ENCODE assay signal across 9 mouse cellular contexts in the genomic region with DNA sequence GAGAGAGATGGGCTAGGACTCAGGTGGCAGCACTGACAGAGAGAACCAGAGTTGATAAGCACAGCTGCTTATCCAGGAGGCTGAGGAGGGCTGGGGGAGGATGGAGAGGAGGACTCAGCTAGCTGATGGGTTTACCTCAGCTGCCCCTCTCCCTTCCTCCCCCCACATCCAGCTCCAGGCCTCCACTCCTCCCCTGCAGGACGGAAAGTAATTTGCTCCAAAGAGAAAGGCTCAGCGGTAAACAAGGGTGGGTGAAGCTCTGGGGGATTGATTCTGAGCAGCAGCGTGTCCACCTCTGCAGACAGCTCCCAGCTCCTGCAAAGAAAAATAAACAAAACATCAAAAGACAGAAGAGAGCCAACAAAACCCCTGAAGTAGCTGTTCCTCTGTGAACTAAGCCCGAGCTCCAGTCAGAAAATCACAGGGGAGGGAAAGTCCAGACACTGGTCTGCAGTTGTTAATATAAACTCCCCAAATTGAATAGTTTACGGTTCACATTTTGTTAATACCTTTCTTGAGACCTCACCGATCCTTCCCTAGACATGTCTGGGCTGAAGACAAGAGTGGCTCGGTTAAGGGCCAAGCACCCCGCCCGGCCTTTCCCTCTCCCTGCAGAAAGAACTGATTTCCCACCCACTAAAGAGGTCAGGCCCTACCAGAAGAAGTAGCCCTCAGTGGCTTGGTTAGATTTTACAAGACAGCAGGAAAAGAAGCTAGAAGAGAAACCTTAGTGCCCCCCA. TPM values are rescaled to one million over a fixed set of nuclear protein-coding genes. Genes with fewer than 3 reads are reported as not detected.
DNase-seq lines count a peak whose midpoint lies in the region; ATAC-seq lines count a peak whose summit lies in the region.
"Had no signal": no experiment of that assay in that cellular context is flagged by ENCODE, and none has a peak within 500 bp of the region (broad histone marks: within the 10 kb centered on the region; RNA-seq: fewer than 3 reads in every experiment).

No protein-coding gene starts in this region.

- H3K27ac ChIP-seq in heart, embryonic 13.5 days (replicated peaks) = 0 out of 2 replicates have a peak overlapping the region, but pooled peaks have one; percentile 3
- H3K27ac ChIP-seq in limb, embryonic 11.5 days (replicated peaks; ENCODE audit: low read depth, low read length) = no peak overlapping the region; the same call in 1 of the 2 replicates
- peak overlapping the region; percentile 67 for H3K27ac ChIP-seq in neural tube, embryonic 11.5 days (ENCODE audit: low read depth, low read length)
- H3K27ac ChIP-seq: macrophage had no signal

- ATAC-seq in frontal cortex, adult (ENCODE audit: low TSS enrichment) = peak; percentile 62; the same call in 1 of the 2 replicates
- ATAC-seq in common myeloid progenitor, adult 5-6 weeks (replicated peaks; ENCODE audit: low read depth, poor library complexity, severe bottlenecking) = 0 out of 2 replicates have a peak, but pooled peaks have one; percentile 22
- no peak for ATAC-seq in heart, embryonic 13.5 days (ENCODE audit: extremely low read depth, insufficient number of reproducible peaks, low FRiP score, low TSS enrichment)
- no peak for ATAC-seq in limb, embryonic 11.5 days (ENCODE audit: insufficient number of reproducible peaks, low FRiP score, low TSS enrichment, low read depth)
- 0 out of 2 replicates have a peak, but pooled peaks have one; percentile 38 for ATAC-seq in neural tube, embryonic 11.5 days (ENCODE audit: insufficient read depth, low FRiP score, low TSS enrichment)

- H3K36me3 ChIP-seq in heart, embryonic 13.5 days = no peaks in the 10 kb centered on the region
- H3K36me3 ChIP-seq in limb, embryonic 11.5 days (ENCODE audit: control insufficient read depth, insufficient read depth, low read length) = no peaks in the 10 kb centered on the region
- no peaks in the 10 kb centered on the region for H3K36me3 ChIP-seq in neural tube, embryonic 11.5 days (ENCODE audit: control insufficient read depth, insufficient read depth, low read length)

- WGBS in heart, embryonic 13.5 days = 29% methylated on average over 9 of the region's 9 CpGs
- WGBS in limb, embryonic 11.5 days = 13% methylated on average over 9 of the region's 9 CpGs
- WGBS in neural tube, embryonic 11.5 days = 7% methylated on average over 9 of the region's 9 CpGs

- H3K9ac ChIP-seq in heart, embryonic 13.5 days = peak overlapping the region; percentile 39
- H3K9ac ChIP-seq in limb, embryonic 11.5 days (ENCODE audit: low read length) = 0 out of 2 replicates have a peak overlapping the region, but pooled peaks have one; percentile 22
- H3K9ac ChIP-seq in neural tube, embryonic 11.5 days (ENCODE audit: low read length) = 0 out of 2 replicates have a peak overlapping the region, but pooled peaks have one; percentile 23

- 0 out of 2 replicates have a peak, but pooled peaks cover under 1% of the 10 kb centered on the region for H3K9me3 ChIP-seq in heart, embryonic 13.5 days
- no peaks in the 10 kb centered on the region for H3K9me3 ChIP-seq in limb, embryonic 11.5 days (ENCODE audit: control insufficient read depth, low read length)
- H3K9me3 ChIP-seq in neural tube, embryonic 11.5 days (ENCODE audit: control insufficient read depth, low read length) = no peaks in the 10 kb centered on the region

- peaks cover 22% of the 10 kb centered on the region for H3K4me1 ChIP-seq in heart, embryonic 13.5 days
- peaks cover 11% of the 10 kb centered on the region; the same call in 1 of the 2 replicates for H3K4me1 ChIP-seq in limb, embryonic 11.5 days (ENCODE audit: control insufficient read depth, insufficient read depth, low read length)
- H3K4me1 ChIP-seq in neural tube, embryonic 11.5 days (ENCODE audit: control insufficient read depth, insufficient read depth, low read length) = peaks cover 9% of the 10 kb centered on the region; the same call in 1 of the 2 replicates

- no peak overlapping the region for H3K4me3 ChIP-seq in heart, embryonic 13.5 days
- H3K4me3 ChIP-seq in limb, embryonic 11.5 days (ENCODE audit: low read depth, low read length) = no peak overlapping the region
- H3K4me3 ChIP-seq in neural tube, embryonic 11.5 days (ENCODE audit: low read depth, low read length) = no peak overlapping the region

- no peak for DNase-seq in frontal cortex, postnatal 25 days (ENCODE audit: low spot score in 2 of 2)
- DNase-seq in limb, embryonic 11.5 days (ENCODE audit: low spot score) = peak; percentile 34
- DNase-seq in neural tube, embryonic 11.5 days (ENCODE audit: low spot score) = peak; percentile 59
- DNase-seq in cerebellum, postnatal 4 days (ENCODE audit: low spot score in 2 of 2) = no peak
- DNase-seq in adrenal gland, adult 18-20 months (ENCODE audit: low spot score in 2 of 2) = no peak

- no peaks in the 10 kb centered on the region for H3K27me3 ChIP-seq in heart, embryonic 13.5 days (replicated peaks)
- H3K27me3 ChIP-seq in limb, embryonic 11.5 days (ENCODE audit: control insufficient read depth, insufficient read depth, low read length) = no peaks in the 10 kb centered on the region
- H3K27me3 ChIP-seq in neural tube, embryonic 11.5 days (ENCODE audit: control insufficient read depth, insufficient read depth, low read length) = no peaks in the 10 kb centered on the region

- H3K4me2 ChIP-seq in heart, embryonic 13.5 days = no peak overlapping the region
- H3K4me2 ChIP-seq in limb, embryonic 11.5 days (ENCODE audit: low read depth, severe bottlenecking) = no peak overlapping the region
- H3K4me2 ChIP-seq in neural tube, embryonic 11.5 days (ENCODE audit: low read depth) = no peak overlapping the region

RNA-seq across cellular contexts. Expression of gene Inpp5f, which starts 19.6 kb away (rescaled TPM):
- 10.2 and 11.9 TPM in 2 replicates for total RNA-seq in common myeloid progenitor, adult 5-6 weeks (2017)
- polyA plus RNA-seq in heart, embryonic 13.5 days (2015; fragmentation: Nextera tagmentation; extraction: Ambion mirVana) = 10.0 and 11.7 TPM in 2 replicates
- 32.9 and 35.3 TPM in 2 replicates for polyA plus RNA-seq in limb, embryonic 11.5 days (2014; fragmentation: Nextera tagmentation; extraction: Ambion mirVana)
- polyA plus RNA-seq in neural tube, embryonic 11.5 days (2014; fragmentation: Nextera tagmentation; extraction: Ambion mirVana) = 97.5 and 98.8 TPM in 2 replicates
- 10 to 100 TPM; 14.9 to 19.0 TPM for total RNA-seq in adrenal gland, adult 18-20 months (2021)

Comparison
In these comparisons a context has a peak if more than half of its experiments do, and no peak if none do; other contexts are left out.
1. ATAC-seq: peak in frontal cortex, adult (single experiment), common myeloid progenitor, adult 5-6 weeks (single experiment) and neural tube, embryonic 11.5 days (single experiment); none in heart, embryonic 13.5 days (single experiment) and limb, embryonic 11.5 days (single experiment).
2. DNase-seq: peak in limb, embryonic 11.5 days (single experiment) and neural tube, embryonic 11.5 days (single experiment); none in frontal cortex, postnatal 25 days (0 of 2), cerebellum, postnatal 4 days (0 of 2) and adrenal gland, adult 18-20 months (0 of 2).
3. Peak in every context shown above with its lines, with median percentiles within 50 percentile points of each other: H3K9ac ChIP-seq.